Mouse (Mus musculus) MEL (cell line): ENCODE measurements at regions not wholly inside any gene's neighbourhood (a gene's known extent, or its start where the extent isn't known, plus 50 kb on each side); places are given as distances from the start of the nearest gene placed in this dataset.

Experiments used
- DNase-seq: peaks from one replicate; pipeline ENCODE4 v3.0.0; 2011; ENCODE audit warnings: low read depth, low spot score
- H3K27ac ChIP-seq: 2 replicates; pipeline ENCODE4 v1.5.1; 2012; ENCODE audit warnings: low read depth, mild to moderate bottlenecking, control low read depth, low read length, moderate library complexity; ENCODE audit not compliant: control insufficient read depth
- H3K27me3 ChIP-seq, 2 experiments: fragments of 150-350 bp in 1 of 2; sonication (generic) in 1 of 2; 2 replicates each; pipeline ENCODE4 v1.6.1; 2012; ENCODE audit warnings: low read length in 2 of 2, mild to moderate bottlenecking in 2 of 2, improper control_type of control experiment in 1 of 2, moderate library complexity in 1 of 2; ENCODE audit not compliant: insufficient read depth in 2 of 2, control insufficient read depth in 1 of 2
- H3K36me3 ChIP-seq, 2 experiments: 2 replicates each; pipeline ENCODE4 v1.6.1; 2012 to 2014; ENCODE audit warnings: low read length in 2 of 2, improper control_type of control experiment in 1 of 2, inconsistent platforms in 1 of 2, mild to moderate bottlenecking in 1 of 2; ENCODE audit not compliant: insufficient read depth in 2 of 2, control insufficient read depth in 1 of 2
- H3K4me1 ChIP-seq, 2 experiments: fragments of 150-350 bp in 1 of 2; sonication (generic) in 1 of 2; 2 replicates each; pipeline ENCODE4 v1.6.1; 2012; ENCODE audit warnings: low read length in 2 of 2, improper control_type of control experiment in 1 of 2, mild to moderate bottlenecking in 1 of 2; ENCODE audit not compliant: insufficient read depth in 2 of 2, control insufficient read depth in 1 of 2
- H3K4me3 ChIP-seq, 2 experiments: fragments of 150-350 bp in 1 of 2; sonication (generic) in 1 of 2; 2 replicates each; pipeline ENCODE4 v1.5.1; 2012; ENCODE audit warnings: low read depth in 2 of 2, low read length in 2 of 2, mild to moderate bottlenecking in 2 of 2, moderate library complexity in 2 of 2, control low read depth in 1 of 2, improper control_type of control experiment in 1 of 2; ENCODE audit not compliant: control insufficient read depth in 1 of 2, insufficient read depth in 1 of 2
- H3K79me2 ChIP-seq: 2 replicates; pipeline ENCODE4 v1.6.1; 2012; ENCODE audit warnings: mild to moderate bottlenecking, low read length, moderate library complexity; ENCODE audit not compliant: control insufficient read depth, poor library complexity, insufficient read depth
- H3K9ac ChIP-seq: 2 replicates; pipeline ENCODE4 v1.6.1; 2012; ENCODE audit warnings: low read depth, mild to moderate bottlenecking, control low read depth, low read length, moderate library complexity; ENCODE audit not compliant: control insufficient read depth, poor library complexity, severe bottlenecking
- H3K9me3 ChIP-seq: fragments of 150-350 bp; sonication (generic); replicated peaks from 2 replicates; pipeline ENCODE4 v1.6.1; 2012; ENCODE audit warnings: mild to moderate bottlenecking, low read length, improper control_type of control experiment, moderate library complexity; ENCODE audit not compliant: insufficient read depth
- BHLHE40 ChIP-seq: IDR thresholded peaks from 2 replicates; pipeline ENCODE4 v1.6.1; 2012; ENCODE audit warnings: low read depth, mild to moderate bottlenecking, inconsistent platforms, low read length, improper control_type of control experiment, borderline replicate concordance
- E2F4 ChIP-seq: IDR thresholded peaks from 2 replicates; pipeline ENCODE4 v1.6.1; 2011; ENCODE audit warnings: low read depth, low read length, improper control_type of control experiment, borderline replicate concordance
- ELF1 ChIP-seq: IDR thresholded peaks from 2 replicates; pipeline ENCODE4 v1.6.1; 2014; ENCODE audit warnings: low read depth, mild to moderate bottlenecking, inconsistent platforms, low read length, improper control_type of control experiment, moderate library complexity
- GABPA ChIP-seq: IDR thresholded peaks from 2 replicates; pipeline ENCODE4 v1.6.1; 2012; ENCODE audit warnings: low read depth, mild to moderate bottlenecking, inconsistent platforms, low read length, improper control_type of control experiment, moderate library complexity
- JUND ChIP-seq: IDR thresholded peaks from 2 replicates; pipeline ENCODE4 v1.6.1; 2011; ENCODE audit warnings: low read depth, mild to moderate bottlenecking, improper control_type of control experiment, low read length
- MAFK ChIP-seq: IDR thresholded peaks from 2 replicates; pipeline ENCODE4 v1.6.1; 2011; ENCODE audit warnings: low read depth, mild to moderate bottlenecking, low read length, improper control_type of control experiment, borderline replicate concordance
- MXI1 ChIP-seq: IDR thresholded peaks from 2 replicates; pipeline ENCODE4 v1.6.1; 2011; ENCODE audit warnings: mild to moderate bottlenecking, low read depth, low read length, improper control_type of control experiment
- MYC ChIP-seq: IDR thresholded peaks from 2 replicates; pipeline ENCODE4 v1.6.1; 2011; ENCODE audit warnings: low read depth, mild to moderate bottlenecking, low read length, improper control_type of control experiment, moderate library complexity
- RCOR1 ChIP-seq: IDR thresholded peaks from 2 replicates; pipeline ENCODE4 v1.6.1; 2012; ENCODE audit warnings: low read depth, mild to moderate bottlenecking, inconsistent platforms, low read length, improper control_type of control experiment
- TAL1 ChIP-seq: IDR thresholded peaks from 2 replicates; pipeline ENCODE4 v1.6.1; 2012; ENCODE audit warnings: mild to moderate bottlenecking, inconsistent platforms, low read length, moderate library complexity, mixed read lengths
- USF2 ChIP-seq, 2 experiments: IDR thresholded peaks; 2 replicates each; pipeline ENCODE4 v1.6.1; 2011 to 2012; ENCODE audit warnings: improper control_type of control experiment in 2 of 2, low read length in 2 of 2, borderline replicate concordance in 1 of 2, inconsistent platforms in 1 of 2, low read depth in 1 of 2, mild to moderate bottlenecking in 1 of 2; ENCODE audit not compliant: insufficient read depth in 1 of 2
- ZMIZ1 ChIP-seq: IDR thresholded peaks from 2 replicates; pipeline ENCODE4 v1.6.1; 2012; ENCODE audit warnings: low read depth, mild to moderate bottlenecking, inconsistent platforms, low read length, improper control_type of control experiment, moderate library complexity

DNA sequence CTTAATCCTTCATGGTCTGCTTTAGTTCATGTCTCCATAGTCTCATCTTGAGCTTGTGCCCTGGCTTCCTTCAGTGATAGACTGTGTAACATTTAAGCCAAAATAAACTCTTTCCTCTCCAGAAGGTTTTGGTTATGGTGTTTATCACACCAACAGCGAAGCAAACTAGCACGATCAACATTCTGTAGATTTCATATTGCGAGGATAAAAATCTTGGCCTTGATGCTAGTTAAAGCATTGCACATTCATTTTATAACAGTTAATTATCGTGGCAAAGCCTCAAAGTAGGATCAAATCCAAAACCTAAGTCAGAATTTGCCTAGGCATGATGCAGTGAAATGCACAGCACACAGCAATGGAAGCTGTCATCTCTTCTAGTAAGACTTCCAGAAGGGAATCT lies 1123.7 kb downstream of the Rapgef2 start:
- DNase-seq: no peak
- no peaks in the 10 kb centered on the region for H3K27me3 ChIP-seq
- no peaks in the 10 kb centered on the region for H3K79me2 ChIP-seq
- no peak overlapping the region for H3K27ac ChIP-seq
- no peaks in the 10 kb centered on the region for H3K4me1 ChIP-seq
- no peaks in the 10 kb centered on the region for H3K36me3 ChIP-seq
- no peak overlapping the region for H3K4me3 ChIP-seq
- H3K9me3 ChIP-seq: no peaks in the 10 kb centered on the region
- H3K9ac ChIP-seq: no peak overlapping the region
- TF ChIP-seq TAL1 (no peak), GABPA (no peak), RCOR1 (no peak), BHLHE40 (no peak), MXI1 (no peak), ZMIZ1 (no peak), MAFK (no peak), USF2 (IDR thresholded peaks at IDR 0.05; ENCODE audit: borderline replicate concordance in 1 of 2, insufficient read depth in 1 of 2, low read depth in 1 of 2, low read length in 2 of 2) (no peak), E2F4 (no peak), ELF1 (no peak)

DNA sequence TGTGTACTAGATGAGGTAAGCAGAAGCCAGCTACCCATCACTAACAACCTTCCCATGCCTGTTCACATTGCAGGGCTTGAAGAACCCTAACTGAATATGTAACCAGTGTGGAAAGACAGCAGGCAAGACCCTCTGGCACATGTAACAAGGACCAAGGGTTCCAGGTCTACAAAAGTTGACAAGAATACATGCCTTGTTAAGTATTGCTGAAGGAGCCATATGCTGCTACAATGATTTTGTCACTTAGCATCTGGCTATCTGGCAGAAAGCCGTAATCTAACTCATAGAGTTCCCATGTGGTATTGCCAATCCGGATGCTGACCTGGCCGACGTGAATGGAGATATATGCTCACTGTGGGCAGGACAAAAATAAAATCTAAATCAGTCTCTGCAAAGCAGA lies 1127.9 kb downstream of the Rapgef2 start:
- TF ChIP-seq JUND (no peak), MYC (no peak), MAFK (no peak)
- Histone ChIP-seq H3K4me3 (no peak overlapping the region), H3K9ac (no peak overlapping the region), H3K9me3 (no peaks in the 10 kb centered on the region), H3K79me2 (no peaks in the 10 kb centered on the region), H3K27ac (no peak overlapping the region), H3K27me3 (no peaks in the 10 kb centered on the region), H3K4me1 (no peaks in the 10 kb centered on the region), H3K36me3 (no peaks in the 10 kb centered on the region)
- no peak for DNase-seq
